Mouse (Mus musculus) E14TG2a.4 (cell line): ENCODE measurements around the gene Nckap5.

ENCODE experiments used
- CTCF ChIP-seq: conservative IDR thresholded peaks from 2 replicates; pipeline ENCODE4 v1.5.1; 2014; ENCODE audit warnings: low read length
- NANOG ChIP-seq: IDR thresholded peaks from 2 replicates; pipeline ENCODE4 v1.6.1; 2014; ENCODE audit warnings: borderline replicate concordance, low read length, mixed read lengths
- POU5F1 ChIP-seq: IDR thresholded peaks from 2 replicates; pipeline ENCODE4 v1.6.1; 2014; ENCODE audit warnings: low read length, borderline replicate concordance

DNA sequence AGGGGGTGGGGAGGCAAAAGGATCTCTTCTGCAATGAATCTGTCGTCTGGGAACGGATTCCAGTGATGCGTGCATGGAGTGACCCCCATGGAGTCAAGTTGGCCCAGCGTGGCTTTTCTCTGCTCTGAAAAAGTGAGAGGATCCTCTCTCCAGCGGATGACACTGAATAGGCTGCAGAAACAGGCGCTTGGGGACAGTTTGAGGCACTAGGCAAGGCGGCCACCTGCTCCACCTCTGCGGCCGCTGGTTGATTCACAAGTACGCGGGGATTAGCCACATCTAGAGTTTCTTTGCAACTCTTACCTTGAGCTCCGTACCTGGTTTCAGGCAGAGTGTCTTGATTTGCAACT is 92.3 kb downstream of the Nckap5 start:
- TF ChIP-seq CTCF (no peak), NANOG (no peak), POU5F1 (no peak)
